Mouse (Mus musculus): ENCODE measurements around the gene Nek10. TPM values are rescaled to one million over a fixed set of nuclear protein-coding genes. Genes with fewer than 3 reads are reported as not detected.

Gene Nek10
- polyA plus RNA-seq, 1 experiment from 2014 or later, result not detected

DNA sequence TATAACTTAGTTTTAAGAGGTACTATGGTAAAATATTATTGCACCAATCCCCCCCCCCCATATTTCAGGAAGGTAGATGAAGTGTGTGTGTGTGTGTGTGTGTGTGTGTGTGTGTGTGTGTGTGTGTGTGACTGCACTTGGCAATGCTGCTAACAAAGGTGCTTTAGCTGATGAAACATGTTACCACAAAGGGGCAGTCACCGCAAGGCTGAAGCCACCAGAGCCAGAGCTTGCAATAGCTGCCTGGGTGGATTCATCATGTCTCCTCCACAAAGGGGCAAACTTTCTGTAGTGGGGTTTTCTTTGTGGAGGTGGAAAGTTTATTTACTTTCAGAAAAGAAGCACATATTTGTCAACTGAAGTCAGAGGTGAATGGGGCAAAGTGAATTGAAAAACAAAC lies 67.9 kb downstream of the Nek10 start:
- Histone ChIP-seq H3K4me2 (no peak overlapping the region), H3K36me3 (no peaks in the 10 kb centered on the region), H3K4me1 (replicated peaks) (0 out of 2 replicates have a peak, but pooled peaks cover 6% of the 10 kb centered on the region), H3K27ac (ENCODE audit: poor library complexity, severe bottlenecking) (no peak overlapping the region), H3K9ac (no peak overlapping the region), H3K4me3 (no peak overlapping the region), H3K27me3 (replicated peaks) (no peaks in the 10 kb centered on the region), H3K9me3 (replicated peaks) (no peaks in the 10 kb centered on the region)
- no peak for ATAC-seq (ENCODE audit: insufficient number of reproducible peaks, low FRiP score)
- WGBS, result 89% methylated on average over 1 of the region's 1 CpGs

DNA sequence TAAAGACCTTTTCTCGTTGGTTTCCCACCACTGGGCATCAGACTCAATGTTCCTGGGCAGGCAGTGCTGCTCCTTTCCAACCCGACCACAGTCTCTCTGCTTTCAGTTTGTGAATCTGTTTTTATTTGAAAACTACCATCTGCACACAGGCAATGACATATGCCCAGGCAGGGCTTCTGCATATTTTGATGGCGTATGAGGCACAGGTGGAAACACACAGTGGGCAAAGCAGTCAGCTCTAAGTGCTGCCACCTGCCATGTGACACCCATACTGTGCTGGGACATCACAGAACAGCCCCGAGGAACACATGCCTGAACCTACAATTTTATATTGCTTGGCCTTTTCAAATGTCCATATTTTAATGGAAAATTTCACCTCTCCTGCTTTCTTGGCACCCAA lies 68.5 kb downstream of the Nek10 start:
- Histone ChIP-seq H3K4me3 (no peak overlapping the region), H3K4me1 (replicated peaks) (0 out of 2 replicates have a peak, but pooled peaks cover 6% of the 10 kb centered on the region), H3K36me3 (no peaks in the 10 kb centered on the region), H3K4me2 (no peak overlapping the region), H3K27ac (ENCODE audit: poor library complexity, severe bottlenecking) (no peak overlapping the region), H3K9me3 (replicated peaks) (0 out of 2 replicates have a peak, but pooled peaks cover 2% of the 10 kb centered on the region), H3K27me3 (replicated peaks) (no peaks in the 10 kb centered on the region), H3K9ac (no peak overlapping the region)
- 73% methylated on average over 4 of the region's 4 CpGs for WGBS
- no peak for ATAC-seq (ENCODE audit: insufficient number of reproducible peaks, low FRiP score)

DNA sequence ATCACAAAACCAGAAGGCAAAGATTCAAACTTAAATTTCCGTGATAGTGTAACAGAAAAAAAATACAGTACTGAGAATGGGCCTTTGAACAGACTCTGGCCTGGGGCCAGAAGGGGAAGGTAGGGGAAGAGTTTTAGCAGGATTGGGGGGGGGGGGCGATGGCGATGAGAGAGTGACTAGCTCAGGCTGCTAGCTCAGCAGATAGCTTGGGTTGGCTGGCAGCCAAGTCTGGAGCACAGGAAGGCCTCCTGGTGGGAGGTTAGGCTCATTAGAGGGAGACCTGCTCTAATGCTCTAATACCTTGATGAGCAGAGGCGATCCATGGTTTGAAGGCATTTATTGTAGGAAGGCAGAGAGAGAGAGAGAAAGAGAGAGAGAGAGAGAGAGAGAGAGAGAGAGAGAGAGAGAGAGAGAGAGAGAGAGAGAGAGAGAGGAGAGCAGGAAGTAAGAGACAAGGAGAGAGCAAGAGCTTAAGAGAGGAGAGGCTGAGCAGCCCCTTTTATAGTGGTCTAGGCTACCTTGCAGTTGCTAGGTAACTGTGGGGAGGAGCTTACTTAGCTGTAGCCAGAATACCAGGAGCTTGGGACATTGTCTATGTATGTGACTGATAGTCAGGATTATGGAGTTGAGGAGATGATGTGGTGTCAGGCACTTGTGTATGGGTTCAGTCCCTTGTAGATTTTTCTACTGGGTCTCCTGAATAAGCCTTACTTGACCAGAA lies 90.9 kb downstream of the Nek10 start:
- Histone ChIP-seq H3K4me2 (no peak overlapping the region), H3K9ac (no peak overlapping the region), H3K27ac (ENCODE audit: poor library complexity, severe bottlenecking) (no peak overlapping the region), H3K27me3 (replicated peaks) (no peaks in the 10 kb centered on the region), H3K4me3 (no peak overlapping the region), H3K9me3 (replicated peaks) (no peaks in the 10 kb centered on the region), H3K4me1 (replicated peaks) (peaks cover 15% of the 10 kb centered on the region), H3K36me3 (no peaks in the 10 kb centered on the region)
- WGBS, result 15% methylated on average over 4 of the region's 4 CpGs
- ATAC-seq (ENCODE audit: insufficient number of reproducible peaks, low FRiP score), result peak; percentile 74

DNA sequence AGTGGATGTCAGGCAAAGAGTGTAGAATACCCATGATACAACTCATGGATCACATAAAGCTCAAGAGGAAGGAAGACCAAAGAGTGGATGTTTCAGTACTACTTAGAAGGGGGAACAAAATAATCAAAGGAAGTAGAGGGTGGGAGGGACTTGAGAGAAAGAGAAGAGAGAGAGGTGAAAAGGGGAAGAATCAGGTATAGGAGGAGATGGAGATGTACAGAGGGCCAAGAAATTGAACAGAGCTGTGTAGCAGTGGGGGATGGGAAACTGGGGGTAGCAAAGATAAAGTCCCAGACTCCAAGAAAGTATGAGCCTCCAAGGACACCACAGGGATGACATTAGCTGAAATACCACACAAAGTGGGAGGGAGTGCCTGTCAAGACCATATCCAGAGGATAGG lies 91.6 kb downstream of the Nek10 start:
- H3K27ac ChIP-seq (ENCODE audit: poor library complexity, severe bottlenecking), result no peak overlapping the region
- H3K9ac ChIP-seq, result no peak overlapping the region
- peaks cover 15% of the 10 kb centered on the region for H3K4me1 ChIP-seq (replicated peaks)
- no peak for ATAC-seq (ENCODE audit: insufficient number of reproducible peaks, low FRiP score)
- no peak overlapping the region for H3K4me2 ChIP-seq
- H3K4me3 ChIP-seq, result no peak overlapping the region
- no peaks in the 10 kb centered on the region for H3K36me3 ChIP-seq
- H3K27me3 ChIP-seq (replicated peaks), result no peaks in the 10 kb centered on the region
- H3K9me3 ChIP-seq (replicated peaks), result no peaks in the 10 kb centered on the region

DNA sequence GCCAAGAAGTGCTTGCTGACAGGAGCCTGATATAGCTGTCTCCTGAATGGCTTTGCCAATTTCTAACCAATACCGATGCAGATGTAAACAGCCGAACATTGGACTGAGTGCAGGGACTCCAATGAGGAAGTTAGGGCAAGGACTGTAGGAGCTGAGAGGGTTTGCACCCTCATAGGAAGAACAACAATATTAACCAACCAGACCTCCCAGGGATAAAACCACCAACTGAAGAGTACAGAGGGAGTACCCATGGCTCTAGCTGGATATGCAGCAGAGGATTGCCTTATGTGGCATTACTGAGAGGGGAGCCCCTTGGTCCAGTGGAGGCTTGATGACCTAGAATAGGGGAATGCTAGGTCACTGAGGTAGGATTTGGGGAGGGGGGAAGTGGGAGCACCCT lies 92.1 kb downstream of the Nek10 start:
- no peaks in the 10 kb centered on the region for H3K9me3 ChIP-seq (replicated peaks)
- no peak overlapping the region for H3K4me2 ChIP-seq
- H3K9ac ChIP-seq, result no peak overlapping the region
- WGBS, result 44% methylated on average over 2 of the region's 2 CpGs
- H3K4me1 ChIP-seq (replicated peaks), result peaks cover 15% of the 10 kb centered on the region
- H3K4me3 ChIP-seq, result no peak overlapping the region
- H3K27ac ChIP-seq (ENCODE audit: poor library complexity, severe bottlenecking), result no peak overlapping the region
- H3K27me3 ChIP-seq (replicated peaks), result no peaks in the 10 kb centered on the region
- H3K36me3 ChIP-seq, result no peaks in the 10 kb centered on the region
- no peak for ATAC-seq (ENCODE audit: insufficient number of reproducible peaks, low FRiP score)

DNA sequence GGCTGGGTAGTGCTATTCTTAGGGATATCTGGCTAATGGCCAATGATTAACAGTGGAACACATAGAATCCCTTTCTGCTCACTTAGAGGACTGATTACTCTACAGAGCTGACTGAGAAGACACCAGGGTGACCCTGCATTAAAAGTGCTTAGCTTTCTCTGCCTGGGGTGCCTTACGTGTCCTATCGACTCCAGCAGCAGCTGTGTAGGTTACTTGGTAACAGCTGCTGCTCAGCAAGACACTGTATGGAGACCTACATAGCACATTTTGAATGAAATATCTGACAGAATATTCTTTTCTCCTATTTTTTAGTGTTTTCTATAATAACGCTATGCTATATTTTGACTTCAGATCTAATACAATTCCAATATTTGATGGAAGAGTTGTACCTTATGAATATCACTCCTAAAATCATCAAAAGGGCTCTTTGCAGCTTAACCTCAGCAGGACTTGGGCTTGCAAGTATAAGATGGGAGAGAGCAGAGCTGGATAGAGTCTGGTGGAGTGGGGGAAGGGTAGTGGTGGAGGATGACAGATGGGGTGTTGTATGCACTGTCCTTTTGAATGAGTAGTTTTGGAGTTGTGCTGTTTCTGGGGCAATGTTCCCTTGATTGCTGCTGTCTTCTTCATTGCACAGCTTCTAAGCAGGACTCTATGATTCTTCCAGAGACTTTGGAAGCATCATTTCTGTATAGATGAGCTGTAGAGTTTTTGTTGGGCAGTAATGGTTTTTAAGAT lies 93.4 kb downstream of the Nek10 start:
- ATAC-seq (ENCODE audit: insufficient number of reproducible peaks, low FRiP score), result no peak
- WGBS, result 67% methylated on average over 3 of the region's 3 CpGs
- H3K4me2 ChIP-seq, result no peak overlapping the region

DNA sequence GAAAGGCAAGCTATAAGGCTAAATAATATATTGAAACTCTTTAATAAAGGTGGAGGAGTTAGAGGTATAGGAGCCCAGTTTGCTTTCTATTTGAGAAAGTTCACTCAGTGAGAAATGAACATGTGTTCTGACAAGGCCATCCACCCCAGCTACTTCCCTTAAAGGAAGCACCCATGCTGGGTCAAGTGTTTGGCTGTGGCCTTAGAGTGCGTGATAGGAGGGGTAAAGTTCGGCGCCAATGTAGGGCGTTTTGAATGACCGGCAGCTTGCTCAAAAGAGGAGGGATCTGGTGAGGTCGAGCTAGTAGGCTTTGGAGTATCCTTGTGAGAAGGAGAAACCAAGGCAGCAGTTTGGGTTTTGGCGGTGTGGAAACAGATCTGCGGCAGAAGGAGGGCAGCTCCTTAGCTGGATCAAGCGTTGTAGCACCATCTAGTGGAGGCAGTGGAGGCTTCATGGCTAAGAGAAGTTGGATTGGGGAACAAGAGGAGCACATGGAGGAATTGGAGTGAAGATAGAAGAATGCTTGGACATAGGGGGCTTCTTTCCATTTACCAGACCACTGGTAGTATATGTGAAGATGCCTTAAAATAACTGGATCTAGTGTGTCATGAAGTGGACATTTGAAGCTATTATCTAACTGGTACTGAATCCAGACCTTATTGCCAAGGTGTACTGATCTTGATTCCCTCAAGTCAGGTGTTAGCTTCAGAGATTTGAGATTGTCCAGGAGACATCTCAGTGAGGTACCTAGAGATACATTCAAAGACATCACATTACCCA lies 101.7 kb downstream of the Nek10 start:
- H3K4me2 ChIP-seq, result peak overlapping the region; percentile 63
- H3K9ac ChIP-seq, result peak overlapping the region; percentile 52; the same call in 1 of the 2 replicates
- H3K4me1 ChIP-seq (replicated peaks), result no peaks in the 10 kb centered on the region
- H3K9me3 ChIP-seq (replicated peaks), result no peaks in the 10 kb centered on the region
- H3K27me3 ChIP-seq (replicated peaks), result no peaks in the 10 kb centered on the region
- H3K36me3 ChIP-seq, result no peaks in the 10 kb centered on the region
- ATAC-seq (ENCODE audit: insufficient number of reproducible peaks, low FRiP score), result peak; percentile 33; the same call in 1 of the 2 replicates
- H3K4me3 ChIP-seq, result peak overlapping the region; percentile 25; the same call in 1 of the 2 replicates
- WGBS, result 9% methylated on average over 9 of the region's 9 CpGs
- no peak overlapping the region for H3K27ac ChIP-seq (ENCODE audit: poor library complexity, severe bottlenecking)

More for the DNA sequence above, 93.4 kb downstream of the Nek10 start:
- H3K9me3 ChIP-seq (replicated peaks), result no peaks in the 10 kb centered on the region
- no peak overlapping the region for H3K27ac ChIP-seq (ENCODE audit: poor library complexity, severe bottlenecking)
- H3K36me3 ChIP-seq, result no peaks in the 10 kb centered on the region
- H3K27me3 ChIP-seq (replicated peaks), result no peaks in the 10 kb centered on the region
- no peak overlapping the region for H3K4me3 ChIP-seq
- H3K9ac ChIP-seq, result no peak overlapping the region
- H3K4me1 ChIP-seq (replicated peaks), result peaks cover 15% of the 10 kb centered on the region

DNA sequence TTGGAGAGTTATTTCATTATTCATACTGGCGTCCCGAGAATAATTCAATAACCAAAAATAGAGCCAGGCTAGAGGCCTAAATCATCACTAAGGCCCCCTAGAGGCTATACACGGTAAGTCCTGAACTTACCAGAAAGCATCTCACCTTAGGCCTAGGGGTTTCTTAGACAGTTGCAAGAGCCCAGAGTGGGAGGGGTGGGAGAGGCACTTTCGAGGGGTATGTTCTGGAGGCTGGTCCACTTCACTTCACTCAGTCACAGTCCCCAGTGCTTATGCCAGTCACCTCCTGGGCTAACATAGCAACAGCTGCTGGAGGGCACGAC lies 102.3 kb downstream of the Nek10 start:
- ATAC-seq (ENCODE audit: insufficient number of reproducible peaks, low FRiP score), result no peak
- Histone ChIP-seq H3K27ac (ENCODE audit: poor library complexity, severe bottlenecking) (no peak overlapping the region), H3K9me3 (replicated peaks) (no peaks in the 10 kb centered on the region), H3K9ac (no peak overlapping the region), H3K36me3 (no peaks in the 10 kb centered on the region), H3K4me2 (no peak overlapping the region), H3K4me1 (replicated peaks) (no peaks in the 10 kb centered on the region), H3K27me3 (replicated peaks) (no peaks in the 10 kb centered on the region), H3K4me3 (no peak overlapping the region)
- 73% methylated on average over 5 of the region's 5 CpGs for WGBS

DNA sequence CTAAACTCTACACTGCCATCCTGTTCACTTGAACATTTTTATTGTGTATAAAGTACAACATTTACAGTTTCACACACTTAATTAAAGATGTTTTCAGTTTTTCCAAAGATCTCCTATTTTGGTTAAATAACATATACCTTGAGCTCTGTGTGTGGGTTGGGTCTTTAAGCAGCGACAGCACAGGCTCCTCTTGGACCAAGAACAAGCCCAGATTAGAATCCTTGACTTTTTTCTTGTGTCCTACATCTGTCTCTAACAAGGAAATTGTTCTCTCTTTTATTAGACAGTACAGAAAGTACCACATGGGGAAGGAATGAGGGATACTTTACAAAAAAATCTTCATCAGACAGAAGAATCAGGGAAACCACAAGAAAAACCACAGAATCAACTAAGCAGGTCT lies 122.4 kb downstream of the Nek10 start:
- no peak for ATAC-seq (ENCODE audit: insufficient number of reproducible peaks, low FRiP score)
- Histone ChIP-seq H3K4me2 (no peak overlapping the region), H3K4me3 (no peak overlapping the region), H3K27ac (ENCODE audit: poor library complexity, severe bottlenecking) (no peak overlapping the region), H3K27me3 (replicated peaks) (no peaks in the 10 kb centered on the region), H3K36me3 (no peaks in the 10 kb centered on the region), H3K9me3 (replicated peaks) (no peaks in the 10 kb centered on the region), H3K4me1 (replicated peaks) (no peaks in the 10 kb centered on the region), H3K9ac (no peak overlapping the region)
- 71% methylated on average over 1 of the region's 1 CpGs for WGBS

DNA sequence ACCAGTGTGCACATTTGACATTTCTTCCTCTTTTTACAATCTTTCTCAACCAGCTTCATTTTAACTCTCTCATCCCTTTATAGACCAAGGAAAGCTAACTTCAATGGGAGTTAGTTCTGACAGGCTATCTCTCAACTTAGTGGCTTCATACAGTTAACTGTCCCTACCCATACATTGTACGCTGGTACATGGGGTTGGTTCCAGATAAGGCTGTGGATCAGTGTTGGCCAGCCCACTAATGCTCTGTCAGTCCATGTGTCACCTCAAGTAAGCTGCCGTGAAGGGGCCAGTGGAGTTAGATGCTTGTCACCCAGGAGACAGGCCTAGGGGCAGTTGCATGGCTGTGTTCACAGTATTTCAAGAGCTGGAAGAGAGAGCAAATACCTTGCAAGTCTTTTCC lies 124.3 kb downstream of the Nek10 start:
- H3K9me3 ChIP-seq (replicated peaks), result no peaks in the 10 kb centered on the region
- H3K36me3 ChIP-seq, result no peaks in the 10 kb centered on the region
- no peak overlapping the region for H3K27ac ChIP-seq (ENCODE audit: poor library complexity, severe bottlenecking)
- H3K4me1 ChIP-seq (replicated peaks), result no peaks in the 10 kb centered on the region
- H3K27me3 ChIP-seq (replicated peaks), result no peaks in the 10 kb centered on the region
- H3K4me3 ChIP-seq, result no peak overlapping the region
- 61% methylated on average over 2 of the region's 2 CpGs for WGBS
- no peak overlapping the region for H3K9ac ChIP-seq
- no peak for ATAC-seq (ENCODE audit: insufficient number of reproducible peaks, low FRiP score)
- H3K4me2 ChIP-seq, result no peak overlapping the region

DNA sequence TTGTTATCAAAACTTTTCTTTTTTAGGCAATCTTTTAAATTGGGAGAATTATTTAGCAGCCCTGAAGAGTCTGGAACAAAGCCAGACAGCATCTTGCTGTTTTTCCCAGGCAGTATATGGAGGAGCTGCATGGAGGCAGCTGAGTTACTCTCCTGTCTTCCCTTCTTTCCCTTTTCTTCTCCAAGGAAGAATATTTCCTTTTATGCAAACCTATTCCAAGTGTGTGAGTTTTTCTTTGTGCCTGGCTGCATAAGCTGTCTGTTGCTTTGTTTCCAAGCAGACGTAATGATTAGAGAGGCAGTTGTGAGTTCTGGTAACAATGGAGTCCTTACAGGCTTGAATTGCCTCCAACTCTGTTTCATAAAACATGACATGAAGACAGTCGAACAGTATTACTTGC lies 131.8 kb downstream of the Nek10 start:
- H3K4me3 ChIP-seq, result no peak overlapping the region
- ATAC-seq (ENCODE audit: insufficient number of reproducible peaks, low FRiP score), result no peak
- no peak overlapping the region for H3K4me2 ChIP-seq
- H3K27me3 ChIP-seq (replicated peaks), result no peaks in the 10 kb centered on the region
- WGBS, result 69% methylated on average over 2 of the region's 2 CpGs
- no peaks in the 10 kb centered on the region for H3K4me1 ChIP-seq (replicated peaks)
- H3K9me3 ChIP-seq (replicated peaks), result no peaks in the 10 kb centered on the region
- H3K27ac ChIP-seq (ENCODE audit: poor library complexity, severe bottlenecking), result no peak overlapping the region
- H3K9ac ChIP-seq, result no peak overlapping the region
- H3K36me3 ChIP-seq, result no peaks in the 10 kb centered on the region
